Mouse (Mus musculus) kidney, adult 2 months (tissue): ENCODE measurements around the gene Stk38.

Source experiments
- CTCF ChIP-seq: fragments of 200-500 bp; conservative IDR thresholded peaks from 2 replicates; pipeline ENCODE4 v1.5.1; 2011; ENCODE audit warnings: low read depth, mild to moderate bottlenecking, control low read depth, low read length, moderate library complexity, mixed read lengths; ENCODE audit not compliant: insufficient read depth, insufficient read length
- POLR2A ChIP-seq: fragments of 200-500 bp; IDR thresholded peaks from one replicate; pipeline ENCODE4 v1.6.1; 2011; ENCODE audit warnings: low read depth, low read length, control low read depth

- peak; percentile 85 for TF ChIP-seq CTCF
- TF ChIP-seq POLR2A, result no peak
Measured at GRCm38 (mm10) chr17:28926380-28926779, 81.4 kb downstream of the Stk38 start.
